Mouse (Mus musculus) midbrain, embryonic 14.5 days (tissue): ENCODE data around the gene Timm8a2. TPM values are rescaled to one million over a fixed set of nuclear protein-coding genes. Genes with fewer than 3 reads are reported as not detected.

Source experiments
- ATAC-seq: fragments of 200-750 bp; cut with Nextera tagmentation; 2 replicates; pipeline ENCODE4 v1.8.0; 2017; ENCODE audit warnings: moderate number of reproducible peaks, moderate library complexity; ENCODE audit not compliant: low FRiP score, low TSS enrichment
- DNase-seq: peaks from one replicate; pipeline ENCODE4 v3.0.0-alpha.2; 2015
- H3K27ac ChIP-seq: fragments of 300-500 bp; sonication (generic); replicated peaks from 2 replicates; pipeline ENCODE4 v1.5.1; 2014; ENCODE audit warnings: mild to moderate bottlenecking, low read depth, low read length, moderate library complexity
- H3K27me3 ChIP-seq: fragments of 300-500 bp; sonication (generic); 2 replicates; pipeline ENCODE4 v1.6.1; 2014; ENCODE audit warnings: low read length, control low read depth, mixed read lengths; ENCODE audit not compliant: control insufficient read depth, insufficient read depth
- H3K36me3 ChIP-seq: fragments of 300-500 bp; sonication (generic); 2 replicates; pipeline ENCODE4 v1.6.1; 2014; ENCODE audit warnings: low read length, control low read depth; ENCODE audit not compliant: control insufficient read depth, insufficient read depth
- H3K4me1 ChIP-seq: fragments of 300-500 bp; sonication (generic); 2 replicates; pipeline ENCODE4 v1.6.1; 2014; ENCODE audit warnings: mild to moderate bottlenecking, antibody characterized with exemption, low read length, control low read depth; ENCODE audit not compliant: control insufficient read depth, insufficient read depth
- H3K4me2 ChIP-seq: fragments of 300-500 bp; sonication (generic); 2 replicates; pipeline ENCODE4 v1.6.1; 2014; ENCODE audit warnings: mild to moderate bottlenecking, low read length, moderate library complexity
- H3K4me3 ChIP-seq: fragments of 300-500 bp; sonication (generic); replicated peaks from 2 replicates; pipeline ENCODE4 v1.5.1; 2014; ENCODE audit warnings: low read depth, low read length
- H3K9ac ChIP-seq: fragments of 300-500 bp; sonication (generic); replicated peaks from 2 replicates; pipeline ENCODE4 v1.6.1; 2014; ENCODE audit warnings: mild to moderate bottlenecking, low read length, moderate library complexity
- H3K9me3 ChIP-seq: fragments of 300-500 bp; sonication (generic); 2 replicates; pipeline ENCODE4 v1.6.1; 2016; ENCODE audit warnings: low read length, control low read depth, mixed read lengths; ENCODE audit not compliant: control insufficient read depth
- whole genome bisulfite sequencing: fragments of 180-500 bp; shearing (Covaris S2); extraction: QIAGEN DNeasy Blood & Tissue Kit; methylation state at CpG from one replicate; pipeline ENCODE4 v1.1.7; 2014; 5-methylcytosine and 5-hydroxymethylcytosine counted together
- polyA plus RNA-seq: library from polyadenylated mRNA; unstranded; fragments of >200 nt; fragmentation: Nextera tagmentation; extraction: Ambion mirVana; gene quantifications from 2 replicates; pipeline ENCODE4 v1.2.1, GENCODE M21; 2014

Timm8a2 gene
- polyA plus RNA-seq, 1 experiment from 2014 or later = not detected

GRCm38 (mm10) chr14:122087956-122088355 is 53.5 kb downstream of the Timm8a2 start:
- DNase-seq (no peak), ATAC-seq (no peak)
- Histone ChIP-seq H3K36me3 (no peaks in the 10 kb centered on the region), H3K27me3 (no peaks in the 10 kb centered on the region), H3K4me3 (no peak overlapping the region), H3K9me3 (no peaks in the 10 kb centered on the region), H3K27ac (no peak overlapping the region), H3K9ac (no peak overlapping the region), H3K4me2 (no peak overlapping the region), H3K4me1 (no peaks in the 10 kb centered on the region)
- WGBS = 88% methylated on average over 5 of the region's 5 CpGs

Other genes with a start within 250 kb of the Timm8a2 start
- gene Dock9, start 236.8 kb upstream of the Timm8a2 start, polyA plus RNA-seq = 11.2 and 11.3 TPM in 2 replicates
- 37.4 and 52.4 TPM in 2 replicates for gene Ubac2, start 156.1 kb upstream of the Timm8a2 start, polyA plus RNA-seq
- not detected in 2 replicates for gene Gpr18, start 118.9 kb upstream of the Timm8a2 start, polyA plus RNA-seq
- 0.67 and 0.72 TPM in 2 replicates for gene Gpr183, start 69.5 kb upstream of the Timm8a2 start, polyA plus RNA-seq
- 86.9 and 124 TPM in 2 replicates for gene Tm9sf2, start 72.4 kb downstream of the Timm8a2 start, polyA plus RNA-seq
- gene Clybl, start 147.0 kb downstream of the Timm8a2 start, polyA plus RNA-seq = 12.8 and 17.2 TPM in 2 replicates